Mouse (Mus musculus) forebrain, embryonic 16.5 days (tissue): ENCODE measurements around the gene Mrgprd. TPM values are rescaled to one million over a fixed set of nuclear protein-coding genes. Genes with fewer than 3 reads are reported as not detected.

Experiments used
- ATAC-seq: fragments of 200-750 bp; cut with Nextera tagmentation; 2 replicates; pipeline ENCODE4 v1.8.0; 2017; ENCODE audit warnings: mild to moderate bottlenecking, moderate library complexity
- H3K27ac ChIP-seq: fragments of 300-500 bp; sonication (generic); 2 replicates; pipeline ENCODE4 v1.5.1; 2014; ENCODE audit warnings: low read length, control low read depth
- H3K27me3 ChIP-seq: fragments of 300-500 bp; sonication (generic); replicated peaks from 2 replicates; pipeline ENCODE4 v1.6.1; 2014; ENCODE audit warnings: low read length; ENCODE audit not compliant: control insufficient read depth, insufficient read depth
- H3K36me3 ChIP-seq: fragments of 300-500 bp; sonication (generic); 2 replicates; pipeline ENCODE4 v1.6.1; 2014; ENCODE audit not compliant: control insufficient read depth, insufficient read depth
- H3K4me1 ChIP-seq: fragments of 300-500 bp; sonication (generic); replicated peaks from 2 replicates; pipeline ENCODE4 v1.6.1; 2014; ENCODE audit warnings: low read length; ENCODE audit not compliant: control insufficient read depth, insufficient read depth
- H3K4me2 ChIP-seq: fragments of 300-500 bp; sonication (generic); 2 replicates; pipeline ENCODE4 v1.6.1; 2014; ENCODE audit warnings: mild to moderate bottlenecking, low read length, control low read depth
- H3K4me3 ChIP-seq: fragments of 300-500 bp; sonication (generic); replicated peaks from 2 replicates; pipeline ENCODE4 v1.5.1; 2014; ENCODE audit warnings: mild to moderate bottlenecking, low read length, control low read depth
- H3K9ac ChIP-seq: fragments of 300-500 bp; sonication (generic); replicated peaks from 2 replicates; pipeline ENCODE4 v1.6.1; 2014; ENCODE audit warnings: low read depth, low read length, control low read depth
- H3K9me3 ChIP-seq: fragments of 300-500 bp; sonication (generic); 2 replicates; pipeline ENCODE4 v1.6.1; 2016; ENCODE audit warnings: low read length; ENCODE audit not compliant: control insufficient read depth
- WGBS: fragments of 180-500 bp; shearing (Covaris S2); extraction: QIAGEN DNeasy Blood & Tissue Kit; methylation state at CpG from one replicate; pipeline ENCODE4 v1.1.7; 2014; 5-methylcytosine and 5-hydroxymethylcytosine counted together
- polyA plus RNA-seq: library from polyadenylated mRNA; unstranded; fragments of >200 nt; fragmentation: Nextera tagmentation; extraction: Ambion mirVana; gene quantifications from 2 replicates; pipeline ENCODE4 v1.2.1, GENCODE M21; 2015

Mrgprd gene
- not detected in 2 replicates for polyA plus RNA-seq

DNA sequence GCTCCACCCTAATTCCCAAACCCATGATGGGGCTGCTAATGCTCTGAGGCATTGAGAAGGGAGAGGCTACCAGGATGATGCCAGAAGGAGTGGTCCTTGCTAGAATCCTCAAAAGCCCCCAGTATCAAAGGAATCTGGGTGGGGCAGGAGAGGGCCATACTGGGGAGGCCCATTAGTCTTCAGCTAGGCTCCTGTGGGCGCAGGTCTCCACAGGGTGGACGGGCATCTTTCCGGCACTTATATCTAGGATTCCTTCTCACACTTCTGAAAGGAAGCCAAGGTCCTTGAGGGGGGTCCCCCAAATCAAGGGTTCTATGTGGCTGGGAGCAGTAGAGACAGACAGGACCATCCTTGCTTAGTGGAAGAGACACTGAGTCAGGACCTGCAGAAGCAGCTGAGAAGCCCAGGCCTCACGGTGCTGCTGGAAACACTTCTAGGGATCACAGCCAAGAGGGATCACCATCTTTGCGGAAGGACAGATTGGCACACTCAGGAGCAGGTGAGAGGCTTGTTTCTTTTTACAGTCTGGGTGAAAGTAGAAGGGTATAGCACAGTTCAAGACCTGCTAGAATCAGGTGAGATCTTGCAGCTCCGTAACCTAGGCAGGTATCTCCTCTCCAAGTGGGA is at the start of gene Mrgprd:
TSS of gene Mrgprd (plus strand) at position 51 of the 627 bp plus-strand sequence.
- no peak within 1 kb of the TSS for H3K27ac ChIP-seq
- WGBS = 89% methylated on average over 6 of the region's 6 CpGs
- H3K4me2 ChIP-seq = no peak within 1 kb of the TSS
- H3K27me3 ChIP-seq = no peaks in the 10 kb centered on the region
- ATAC-seq = no peak
- H3K4me1 ChIP-seq = no peaks in the 10 kb centered on the region
- no peak within 1 kb of the TSS for H3K4me3 ChIP-seq
- no peaks in the 10 kb centered on the region for H3K9me3 ChIP-seq
- H3K9ac ChIP-seq = no peak within 1 kb of the TSS
- no peaks in the 10 kb centered on the region for H3K36me3 ChIP-seq

DNA sequence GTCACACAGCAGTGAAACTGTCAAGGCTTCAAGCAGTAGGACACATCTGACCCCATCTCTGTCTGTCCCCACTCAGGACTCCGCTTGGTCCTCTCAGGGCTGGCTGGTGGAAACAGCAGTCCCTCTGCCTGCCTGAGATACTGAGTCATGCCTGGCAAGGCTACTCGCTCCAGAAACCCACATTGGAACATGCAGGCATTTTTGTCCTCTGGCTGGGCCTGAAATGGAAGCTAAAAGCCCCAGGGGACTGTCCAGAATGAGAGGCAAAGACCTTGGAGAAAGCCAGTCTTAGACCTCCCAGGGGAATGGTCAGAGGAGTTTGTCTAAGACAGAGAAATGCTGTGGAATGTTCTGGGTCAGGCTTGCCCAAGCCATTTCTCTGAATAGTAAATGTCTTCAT is 48.6 kb upstream of the Mrgprd start:
- Histone ChIP-seq H3K4me1 (no peaks in the 10 kb centered on the region), H3K27me3 (no peaks in the 10 kb centered on the region), H3K9ac (no peak overlapping the region), H3K27ac (no peak overlapping the region), H3K4me2 (no peak overlapping the region), H3K36me3 (no peaks in the 10 kb centered on the region), H3K9me3 (no peaks in the 10 kb centered on the region), H3K4me3 (no peak overlapping the region)
- ATAC-seq = no peak
- 94% methylated on average over 2 of the region's 2 CpGs for WGBS

DNA sequence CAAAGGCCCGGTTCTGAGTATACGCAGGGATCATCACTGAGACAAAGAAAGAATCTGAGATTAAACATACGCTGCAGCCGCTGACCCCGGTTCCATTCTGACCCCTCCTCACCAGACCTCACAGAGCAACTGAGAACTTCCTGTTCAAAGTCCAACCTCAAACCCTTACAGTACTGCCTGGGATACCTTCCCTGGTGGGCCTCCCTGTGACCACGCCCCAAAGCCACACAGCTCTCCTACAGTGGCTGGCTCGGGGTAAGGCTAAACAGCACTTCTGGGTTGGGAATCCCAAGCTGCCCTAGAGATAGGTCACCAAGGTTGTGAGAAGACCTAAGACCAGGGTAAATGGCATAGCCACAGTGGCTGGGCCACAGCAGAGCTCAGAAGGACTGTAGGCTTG is 45.7 kb upstream of the Mrgprd start:
- Histone ChIP-seq H3K27me3 (no peaks in the 10 kb centered on the region), H3K9ac (no peak overlapping the region), H3K27ac (no peak overlapping the region), H3K4me2 (no peak overlapping the region), H3K9me3 (no peaks in the 10 kb centered on the region), H3K4me3 (no peak overlapping the region), H3K4me1 (no peaks in the 10 kb centered on the region), H3K36me3 (no peaks in the 10 kb centered on the region)
- 95% methylated on average over 7 of the region's 7 CpGs for WGBS
- no peak for ATAC-seq

DNA sequence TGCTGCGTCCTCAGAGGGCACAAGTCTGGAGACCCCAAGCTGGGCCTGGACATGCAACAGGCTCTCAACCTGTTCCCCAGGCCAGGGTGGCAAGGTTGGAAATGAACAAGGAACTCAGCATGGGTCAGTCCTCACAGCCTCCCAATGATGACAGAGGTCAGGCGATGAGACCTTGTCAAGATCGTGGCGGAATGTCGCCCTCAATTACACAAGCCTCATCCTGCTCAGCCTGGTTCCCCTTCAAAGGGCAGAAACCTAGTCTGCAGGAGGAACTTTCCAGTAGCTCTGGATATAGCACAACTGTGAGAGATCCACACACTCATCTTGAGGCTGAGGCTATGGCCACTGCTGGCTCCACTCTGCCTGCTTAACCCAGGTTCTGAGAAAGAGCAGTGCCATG is 43.7 kb upstream of the Mrgprd start:
- ATAC-seq = no peak
- H3K36me3 ChIP-seq = no peaks in the 10 kb centered on the region
- no peaks in the 10 kb centered on the region for H3K4me1 ChIP-seq
- no peak overlapping the region for H3K4me3 ChIP-seq
- H3K27me3 ChIP-seq = no peaks in the 10 kb centered on the region
- H3K27ac ChIP-seq = no peak overlapping the region
- WGBS = 91% methylated on average over 5 of the region's 5 CpGs
- H3K9ac ChIP-seq = no peak overlapping the region
- H3K4me2 ChIP-seq = no peak overlapping the region
- no peaks in the 10 kb centered on the region for H3K9me3 ChIP-seq

DNA sequence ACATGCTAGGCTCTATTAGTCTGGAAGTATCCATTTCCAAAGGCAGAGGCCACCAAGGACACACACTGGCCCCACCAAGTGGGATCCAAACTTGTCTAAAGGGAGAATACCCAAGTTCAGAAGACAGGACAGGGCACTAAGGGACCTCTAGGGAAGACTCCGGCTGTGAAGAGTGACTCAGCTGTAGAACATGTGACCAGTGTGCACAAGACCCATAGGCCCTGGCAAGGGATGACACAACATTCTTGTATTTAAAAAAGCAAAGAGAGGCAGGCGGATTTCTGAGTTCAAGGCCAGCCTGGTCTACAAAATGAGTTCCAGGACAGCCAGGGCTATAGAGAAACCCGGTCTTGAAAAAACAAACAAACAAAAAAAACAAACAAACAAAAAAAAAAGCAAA is 39.1 kb upstream of the Mrgprd start:
- no peak overlapping the region for H3K27ac ChIP-seq
- no peak overlapping the region for H3K9ac ChIP-seq
- H3K9me3 ChIP-seq = no peaks in the 10 kb centered on the region
- H3K36me3 ChIP-seq = no peaks in the 10 kb centered on the region
- ATAC-seq = no peak
- H3K4me3 ChIP-seq = no peak overlapping the region
- no peak overlapping the region for H3K4me2 ChIP-seq
- 86% methylated on average over 3 of the region's 3 CpGs for WGBS
- no peaks in the 10 kb centered on the region for H3K4me1 ChIP-seq
- H3K27me3 ChIP-seq = no peaks in the 10 kb centered on the region

DNA sequence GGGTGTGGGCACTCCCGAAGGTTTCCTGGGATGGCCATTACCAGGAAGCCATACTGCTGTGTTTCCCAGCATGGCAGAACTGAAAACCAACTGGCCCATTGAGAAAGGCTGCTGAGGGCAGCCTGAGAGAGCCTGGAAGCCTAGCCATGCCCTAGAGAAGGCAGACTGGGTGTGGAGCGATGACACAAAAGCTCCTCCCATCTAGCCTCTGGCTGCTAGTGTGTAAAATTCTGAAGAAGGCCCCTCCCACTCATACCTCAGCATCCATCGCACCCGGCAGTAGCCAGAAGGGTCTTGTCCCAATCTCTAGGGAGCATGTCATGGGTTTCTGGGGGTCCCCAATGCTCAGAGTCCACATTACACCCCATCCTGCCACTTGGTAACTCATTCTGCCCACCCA is 33.2 kb upstream of the Mrgprd start:
- 86% methylated on average over 4 of the region's 4 CpGs for WGBS
- ATAC-seq = no peak
- H3K9ac ChIP-seq = no peak overlapping the region
- H3K4me1 ChIP-seq = peaks cover 5% of the 10 kb centered on the region
- H3K9me3 ChIP-seq = no peaks in the 10 kb centered on the region
- no peak overlapping the region for H3K4me2 ChIP-seq
- no peaks in the 10 kb centered on the region for H3K27me3 ChIP-seq
- no peaks in the 10 kb centered on the region for H3K36me3 ChIP-seq
- H3K27ac ChIP-seq = no peak overlapping the region
- H3K4me3 ChIP-seq = no peak overlapping the region

DNA sequence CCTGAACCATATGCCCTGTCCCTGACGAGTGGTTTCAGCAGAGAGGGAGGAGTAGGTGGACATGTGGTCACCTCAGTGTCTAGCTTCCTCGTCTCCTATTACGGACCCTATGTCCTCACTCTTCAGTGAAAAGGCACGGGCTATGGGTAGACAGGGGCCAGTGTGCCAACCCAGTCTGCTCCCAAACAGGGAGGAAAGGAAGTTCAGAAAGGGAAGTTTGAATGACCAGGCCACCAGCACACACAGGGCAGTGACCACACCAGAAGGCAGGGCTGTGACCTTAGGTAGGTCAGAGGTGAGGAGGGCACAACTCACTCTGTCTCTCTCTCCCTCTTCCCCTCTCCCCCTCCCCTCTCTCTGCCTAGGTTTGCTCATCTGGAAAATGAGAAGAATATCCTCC is 31.6 kb upstream of the Mrgprd start:
- H3K9ac ChIP-seq = no peak overlapping the region
- no peak overlapping the region for H3K27ac ChIP-seq
- ATAC-seq = no peak
- peak overlapping the region; percentile 61 for H3K4me3 ChIP-seq
- 71% methylated on average over 4 of the region's 4 CpGs for WGBS
- H3K27me3 ChIP-seq = no peaks in the 10 kb centered on the region
- peak overlapping the region; percentile 61 for H3K4me2 ChIP-seq
- peaks cover 5% of the 10 kb centered on the region for H3K4me1 ChIP-seq
- H3K9me3 ChIP-seq = no peaks in the 10 kb centered on the region
- no peaks in the 10 kb centered on the region for H3K36me3 ChIP-seq

DNA sequence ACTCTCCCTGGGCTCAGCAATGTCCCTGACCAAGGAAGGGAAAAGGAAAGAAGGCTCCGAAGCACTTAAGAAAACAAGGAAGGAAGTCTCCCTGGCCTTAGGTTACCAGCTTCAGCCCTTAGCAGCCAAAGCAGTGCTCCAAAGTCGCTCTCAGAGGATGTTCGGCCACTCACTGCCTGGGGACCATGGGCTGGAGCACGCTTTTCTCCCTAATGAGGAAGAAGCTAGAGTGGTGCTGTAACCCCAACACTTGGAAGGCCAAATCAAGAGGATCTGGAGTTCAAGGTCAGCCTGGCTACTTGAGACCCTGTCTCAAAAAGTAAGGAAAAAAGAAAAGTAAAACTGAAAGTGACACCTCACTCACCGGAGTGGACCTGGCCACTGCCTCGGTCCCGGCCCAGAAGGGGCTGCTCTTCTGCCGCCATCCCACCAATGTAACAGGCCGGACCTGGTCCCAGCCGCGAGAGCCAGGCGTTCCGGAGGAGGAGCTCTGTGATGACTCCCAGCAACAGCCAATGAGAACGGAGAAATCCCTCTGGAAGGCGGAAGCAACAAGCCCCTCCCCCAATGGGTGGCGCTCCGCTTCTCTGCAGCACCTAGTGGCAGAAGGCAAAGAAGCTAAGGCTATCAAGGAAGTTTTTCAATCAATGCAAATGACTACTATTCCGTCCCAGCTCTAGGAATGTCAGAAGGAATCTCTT is 31.0 kb upstream of the Mrgprd start, which contains the start of gene Tpcn2:
TSS of gene Tpcn2 (minus strand) at position 525 of the 701 bp plus-strand sequence.
- 6% methylated on average over 18 of the region's 18 CpGs for WGBS
- Histone ChIP-seq H3K27ac (no peak within 1 kb of the TSS), H3K9me3 (no peaks in the 10 kb centered on the region), H3K27me3 (no peaks in the 10 kb centered on the region), H3K9ac (peak within 1 kb of the TSS; percentile 62), H3K36me3 (no peaks in the 10 kb centered on the region), H3K4me1 (peaks cover 5% of the 10 kb centered on the region), H3K4me2 (peak within 1 kb of the TSS; percentile 61), H3K4me3 (peak within 1 kb of the TSS; percentile 61)
- peak; percentile 98 for ATAC-seq

DNA sequence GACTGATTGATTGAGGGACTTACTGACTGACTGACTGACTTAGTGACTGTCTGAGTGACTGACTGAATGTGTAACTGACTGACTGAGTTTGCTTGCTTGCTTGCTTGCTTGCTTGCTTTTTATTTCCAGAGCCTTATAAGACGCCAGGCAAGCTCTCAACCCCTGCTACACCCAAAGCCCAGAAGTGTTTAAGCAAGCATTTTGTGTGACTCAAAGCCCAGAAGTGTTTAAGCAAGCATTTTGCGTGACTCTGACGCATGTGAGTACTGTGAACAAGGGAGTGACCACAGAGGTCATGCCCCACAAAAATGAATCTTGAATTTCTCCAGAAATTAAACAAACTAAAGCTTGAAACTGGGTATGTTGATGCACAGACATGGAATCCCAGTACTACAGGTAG is 30.3 kb upstream of the Mrgprd start:
- Histone ChIP-seq H3K36me3 (no peaks in the 10 kb centered on the region), H3K9me3 (no peaks in the 10 kb centered on the region), H3K4me2 (peak overlapping the region; percentile 61; the same call in 1 of the 2 replicates), H3K27ac (no peak overlapping the region), H3K27me3 (no peaks in the 10 kb centered on the region), H3K4me3 (no peak overlapping the region), H3K9ac (no peak overlapping the region), H3K4me1 (peaks cover 5% of the 10 kb centered on the region)
- 72% methylated on average over 3 of the region's 3 CpGs for WGBS
- ATAC-seq = peak; percentile 10; the same call in 1 of the 2 replicates
